Mouse (Mus musculus) retina, postnatal 1 day (tissue): ENCODE results near the gene Pfn1.

Experiments
- DNase-seq: peaks from one replicate; pipeline ENCODE4 v3.0.0-alpha.2; 2012

Gene Pfn1

DNA sequence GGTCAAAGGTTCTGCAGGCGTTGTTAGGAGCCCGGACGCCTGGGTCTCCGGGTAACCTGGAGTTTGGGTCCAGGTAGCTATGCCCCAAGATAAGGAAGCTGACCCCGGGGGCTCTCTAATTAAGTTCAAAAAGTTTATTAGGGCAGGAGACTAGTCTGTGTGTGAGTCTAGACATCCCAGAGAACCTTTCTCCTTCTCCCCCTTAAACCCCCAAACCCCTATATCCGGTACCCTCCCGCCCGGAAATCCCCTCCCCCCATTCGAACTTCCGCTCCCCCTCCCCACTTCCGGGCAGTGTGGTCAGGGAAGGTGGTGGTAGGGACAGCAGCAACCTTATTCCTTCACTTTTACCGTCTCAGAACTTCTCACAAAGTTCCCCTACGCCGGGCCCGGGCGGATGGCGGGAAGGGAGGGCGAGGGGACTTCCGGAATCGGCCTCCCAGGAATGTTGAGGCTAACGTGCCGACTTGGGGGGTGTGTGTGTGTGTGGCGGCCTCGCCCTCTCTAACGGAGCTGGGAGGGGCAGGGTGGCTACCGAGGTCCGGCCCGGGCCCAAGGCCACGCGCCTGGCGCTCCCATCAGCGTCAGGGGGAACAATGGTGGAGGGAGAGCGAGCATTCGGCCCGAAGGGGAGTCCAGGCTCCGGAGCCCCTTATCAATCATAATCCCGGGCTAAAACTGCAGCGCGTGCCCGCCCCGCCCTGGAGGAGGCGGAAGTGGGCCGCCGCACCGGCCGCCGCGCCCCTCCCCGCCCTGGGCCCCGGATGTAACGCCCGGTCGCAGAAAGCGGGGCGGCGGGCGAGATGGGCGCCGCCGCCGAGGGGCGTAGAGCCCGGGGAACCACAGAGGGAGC is 873 bp downstream of the Pfn1 start:
- DNase-seq, result peak; percentile 89

DNA sequence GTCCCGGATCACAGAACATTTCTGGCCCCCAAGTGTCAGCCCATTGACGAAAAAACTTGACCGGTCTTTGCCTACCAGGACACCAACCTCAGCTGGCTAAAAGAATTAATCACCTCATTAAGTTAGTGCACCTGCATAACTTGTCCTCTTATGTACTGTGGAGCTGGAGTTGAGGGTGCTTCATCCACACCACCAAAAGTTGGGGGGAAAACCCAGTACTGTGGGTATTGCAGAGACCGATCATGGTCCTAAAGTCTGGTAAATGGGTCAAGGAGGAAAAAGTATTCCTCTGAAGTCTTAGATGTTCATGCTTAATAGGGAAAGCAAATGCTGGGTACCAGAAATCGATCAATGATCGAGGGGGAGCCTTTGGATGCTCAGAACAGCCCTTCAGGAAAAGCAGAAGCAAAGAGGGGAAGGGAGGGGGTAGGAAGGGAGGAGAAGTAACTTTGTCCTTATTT is 1.5 kb downstream of the Pfn1 start:
- no peak for DNase-seq

DNA sequence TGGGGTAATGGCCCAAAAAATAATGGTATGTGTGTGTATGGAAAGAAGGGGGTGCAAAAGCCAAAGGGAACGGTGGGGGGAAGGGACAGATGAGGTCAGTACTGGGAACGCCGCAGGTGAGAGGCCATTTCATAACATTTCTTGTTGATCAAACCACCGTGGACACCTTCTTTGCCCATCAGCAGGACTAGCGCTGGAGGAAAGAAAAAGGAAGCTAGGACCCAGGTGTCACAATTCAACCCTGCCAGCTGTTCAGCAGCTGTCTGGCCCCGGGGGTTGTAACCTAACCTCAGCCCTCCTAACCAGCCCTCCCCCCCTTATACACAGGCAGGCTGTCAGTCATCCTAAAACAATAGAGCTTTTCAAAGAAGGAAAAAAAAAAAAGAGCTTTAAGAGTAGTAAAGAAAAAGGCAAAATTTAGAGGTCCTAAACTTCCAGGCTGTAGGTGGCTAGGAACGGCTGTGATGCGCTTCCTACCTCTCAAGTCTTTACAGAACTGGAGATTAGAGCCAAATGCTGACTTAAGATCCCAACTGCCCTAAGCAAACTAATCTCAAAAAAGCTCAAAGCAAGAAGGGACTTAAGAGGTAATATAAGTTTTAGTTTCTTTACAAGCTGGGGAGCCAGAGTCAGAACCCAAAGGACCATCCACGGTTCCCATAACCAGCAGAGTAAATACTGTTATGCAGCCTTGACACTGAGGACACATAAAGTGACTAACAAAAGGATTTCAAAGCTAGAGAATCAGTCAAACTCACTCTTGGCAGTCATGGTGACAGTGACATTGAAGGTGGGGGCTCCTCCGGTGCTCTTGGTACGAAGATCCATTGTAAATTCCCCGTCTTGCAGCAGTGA is 2.2 kb downstream of the Pfn1 start:
- DNase-seq, result no peak

DNA sequence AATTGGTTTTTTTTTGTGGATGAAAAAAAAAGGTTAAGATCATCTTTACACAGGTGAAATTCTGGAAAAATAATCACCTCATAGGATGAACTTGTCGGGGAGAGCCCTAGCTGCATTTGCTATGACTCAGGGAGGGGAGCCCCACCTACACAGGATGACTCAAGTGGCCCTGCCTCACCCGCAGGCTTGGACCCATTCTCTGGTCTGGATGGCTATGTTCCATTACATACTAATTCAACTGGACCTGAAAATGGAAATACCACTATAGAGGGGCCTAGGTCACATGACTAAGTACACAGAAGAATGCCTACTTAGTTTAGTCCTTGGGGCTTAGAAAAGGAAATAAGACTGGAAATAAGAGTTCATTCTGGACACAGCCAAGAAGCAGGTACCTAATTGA is 3.1 kb downstream of the Pfn1 start:
- DNase-seq, result no peak

DNA sequence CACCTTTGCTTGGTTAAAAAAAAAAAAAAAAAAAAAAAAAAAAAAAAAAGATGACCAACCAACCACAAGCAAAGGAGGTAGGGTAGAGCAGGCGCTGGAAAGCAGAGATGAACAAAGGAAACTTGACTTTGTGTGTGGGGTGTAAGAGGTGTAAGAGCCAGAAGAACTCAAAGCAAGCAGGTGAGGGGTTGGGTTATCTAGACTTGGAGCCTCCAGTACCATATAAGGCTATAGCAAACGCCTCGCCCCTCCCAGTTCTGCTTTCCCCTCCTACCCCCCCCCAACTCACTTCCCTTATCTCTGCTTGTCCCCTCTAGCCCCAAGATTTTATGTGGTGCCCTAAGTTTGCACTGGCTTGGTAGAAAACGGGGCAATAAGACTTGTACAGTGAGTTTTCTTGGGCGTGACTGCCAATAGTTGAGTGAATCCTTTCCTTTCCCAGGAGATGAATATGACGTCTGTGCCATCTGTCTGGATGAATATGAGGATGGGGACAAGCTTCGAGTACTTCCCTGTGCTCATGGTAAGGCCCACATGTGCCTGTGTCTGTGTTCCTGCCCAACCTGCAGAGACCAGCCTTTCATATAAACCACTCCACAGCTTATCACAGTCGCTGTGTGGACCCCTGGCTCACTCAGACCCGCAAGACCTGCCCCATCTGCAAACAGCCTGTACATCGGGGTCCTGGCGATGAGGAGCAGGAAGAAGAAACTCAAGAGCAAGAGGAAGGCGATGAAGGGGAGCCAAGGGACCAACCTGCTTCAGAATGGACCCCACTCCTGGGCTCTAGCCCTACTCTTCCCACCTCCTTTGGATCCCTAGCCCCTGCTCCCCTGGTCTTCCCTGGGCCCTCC is 3.9 kb downstream of the Pfn1 start:
- no peak for DNase-seq

DNA sequence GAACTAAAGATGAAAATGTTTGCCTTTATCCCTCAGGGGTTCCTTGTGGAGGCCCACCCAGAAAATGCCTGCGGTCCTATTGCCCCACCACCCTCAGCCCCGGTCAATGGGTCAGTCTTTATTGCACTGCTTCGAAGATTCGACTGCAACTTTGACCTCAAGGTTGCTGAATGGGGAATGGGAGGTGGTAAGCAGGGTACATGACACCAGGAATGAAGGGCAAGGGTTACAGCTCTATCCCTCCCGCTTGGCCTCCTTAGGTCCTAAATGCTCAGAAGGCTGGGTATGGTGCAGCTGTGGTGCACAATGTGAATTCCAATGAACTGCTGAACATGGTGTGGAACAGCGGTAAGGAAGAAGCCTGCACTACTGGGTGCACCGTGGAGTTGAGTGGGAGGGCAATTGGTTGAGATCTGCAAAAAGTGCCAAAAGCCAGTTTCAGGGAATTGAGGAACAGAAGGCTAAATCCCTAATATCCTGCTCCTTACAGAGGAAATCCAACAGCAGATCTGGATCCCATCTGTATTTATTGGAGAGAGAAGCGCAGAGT is 5.2 kb downstream of the Pfn1 start:
- no peak for DNase-seq

DNA sequence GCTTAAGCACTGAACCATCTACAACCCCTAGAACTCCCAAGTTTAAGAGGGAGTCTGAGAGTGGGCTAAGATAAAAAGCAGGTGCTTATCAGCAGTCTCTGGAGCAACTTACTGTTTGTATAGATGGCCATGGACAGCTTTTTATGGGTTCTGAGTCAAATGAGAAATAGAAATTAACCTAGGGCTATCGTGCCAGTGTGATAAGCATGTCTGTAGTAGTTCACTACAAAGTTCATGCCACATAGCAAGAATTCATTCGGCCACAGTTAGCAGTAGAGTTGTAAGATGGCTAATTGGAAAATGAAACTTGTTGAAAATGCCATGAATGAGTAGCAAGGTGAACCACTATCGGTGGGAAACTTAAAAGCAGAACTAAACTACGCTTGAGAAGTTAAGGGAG is 5.9 kb downstream of the Pfn1 start:
- DNase-seq, result no peak

DNA sequence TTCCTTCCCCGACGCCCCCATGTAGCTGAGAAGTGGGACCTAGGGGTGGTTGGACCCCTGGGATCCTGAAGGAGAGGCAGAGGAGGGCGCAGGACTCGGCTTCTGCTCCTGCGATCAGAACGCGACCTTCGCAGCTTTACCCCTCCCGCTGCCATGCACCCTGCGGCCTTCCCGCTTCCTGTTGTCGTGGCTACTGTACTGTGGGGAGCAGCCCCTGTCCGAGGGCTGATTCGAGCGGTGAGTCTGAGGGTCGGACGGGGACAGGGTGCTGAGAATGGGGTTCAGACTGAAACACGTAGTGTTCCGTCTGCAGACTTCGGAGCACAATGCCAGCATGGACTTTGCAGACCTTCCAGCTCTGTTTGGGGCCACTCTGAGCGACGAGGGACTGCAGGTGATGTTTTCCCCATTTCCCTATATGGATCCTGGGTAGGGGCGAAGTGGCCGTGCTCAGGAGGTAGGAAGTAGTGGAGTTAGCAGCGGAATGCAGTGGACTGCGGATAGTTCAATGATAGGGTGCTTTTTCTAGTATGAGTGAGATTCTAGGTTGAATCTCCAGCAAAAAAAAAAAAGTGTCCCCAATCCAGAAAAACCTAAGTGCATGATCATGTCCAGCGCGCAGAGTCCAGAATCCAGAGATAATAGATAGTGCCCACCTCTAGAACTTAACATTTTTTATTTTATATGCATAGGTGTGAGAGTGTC is 6.6 kb downstream of the Pfn1 start:
- DNase-seq, result no peak

DNA sequence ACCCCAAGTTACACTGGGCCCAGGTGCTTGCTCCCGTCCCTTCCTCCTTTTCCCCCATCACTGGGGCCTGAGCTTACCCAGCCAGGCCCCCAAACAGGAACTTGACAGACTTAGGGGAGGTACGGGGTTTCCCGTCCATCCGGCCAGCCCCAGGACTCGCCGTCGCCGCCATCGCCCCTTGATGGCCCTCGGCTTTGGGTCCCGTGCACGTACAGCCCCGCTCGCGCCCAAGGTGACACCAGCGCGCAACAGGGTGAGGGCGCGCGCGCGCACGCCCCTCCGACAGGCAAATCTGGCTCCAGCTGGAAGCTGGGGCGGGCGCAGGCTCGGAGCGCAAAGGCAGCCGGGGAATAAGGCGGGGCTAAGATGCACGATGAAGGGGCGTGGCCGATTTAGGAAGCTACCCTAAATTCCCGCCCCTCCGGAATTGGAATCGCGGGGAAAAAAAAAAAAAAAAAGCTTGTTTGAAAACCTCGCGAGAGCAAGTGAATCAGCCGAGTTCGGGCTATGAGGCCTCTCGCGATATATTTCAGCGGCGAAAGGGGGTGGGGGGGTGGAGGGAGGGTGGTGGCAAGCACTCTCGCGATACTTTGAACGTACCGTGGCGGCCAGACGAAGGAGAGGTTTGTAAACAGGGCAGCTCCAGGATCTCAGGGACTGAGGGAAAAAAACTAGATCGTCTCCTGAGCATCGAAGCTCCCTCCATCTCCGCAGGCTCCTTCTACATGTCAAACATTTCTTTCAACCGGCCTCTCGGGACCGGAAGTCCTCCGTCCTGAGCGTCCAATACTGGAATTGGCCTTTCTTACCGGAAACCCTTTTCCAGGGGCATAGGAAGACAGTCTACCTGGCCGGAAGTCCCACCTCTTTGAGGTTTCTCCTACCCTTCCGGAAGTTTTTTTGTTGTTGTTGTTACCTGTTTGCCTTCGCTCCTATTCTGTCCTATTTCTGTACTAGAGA is 7.5 kb downstream of the Pfn1 start, which contains the start of the genes Rnf167 and Slc25a11:
Gene Rnf167 (plus strand): TSS at position 545 of the 960 bp plus-strand sequence.
Gene Slc25a11 (minus strand): TSS at position 789 of the 960 bp plus-strand sequence.
- DNase-seq, result peak; percentile 100

DNA sequence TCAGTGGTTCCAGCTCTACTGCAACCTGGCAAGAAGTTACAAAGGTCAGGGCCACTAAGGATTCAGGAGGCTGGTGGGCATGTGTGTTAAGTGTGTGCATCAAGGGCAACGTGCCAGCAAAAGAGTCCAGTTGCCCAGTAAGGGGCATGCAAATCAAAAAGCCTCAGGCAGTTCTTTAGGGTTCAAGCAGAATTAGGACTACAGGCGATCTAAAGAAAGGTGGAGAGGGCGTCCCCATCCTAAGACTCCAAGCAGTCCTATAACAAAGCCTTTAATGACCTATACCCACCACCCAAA is 8.2 kb downstream of the Pfn1 start:
- DNase-seq, result no peak

DNA sequence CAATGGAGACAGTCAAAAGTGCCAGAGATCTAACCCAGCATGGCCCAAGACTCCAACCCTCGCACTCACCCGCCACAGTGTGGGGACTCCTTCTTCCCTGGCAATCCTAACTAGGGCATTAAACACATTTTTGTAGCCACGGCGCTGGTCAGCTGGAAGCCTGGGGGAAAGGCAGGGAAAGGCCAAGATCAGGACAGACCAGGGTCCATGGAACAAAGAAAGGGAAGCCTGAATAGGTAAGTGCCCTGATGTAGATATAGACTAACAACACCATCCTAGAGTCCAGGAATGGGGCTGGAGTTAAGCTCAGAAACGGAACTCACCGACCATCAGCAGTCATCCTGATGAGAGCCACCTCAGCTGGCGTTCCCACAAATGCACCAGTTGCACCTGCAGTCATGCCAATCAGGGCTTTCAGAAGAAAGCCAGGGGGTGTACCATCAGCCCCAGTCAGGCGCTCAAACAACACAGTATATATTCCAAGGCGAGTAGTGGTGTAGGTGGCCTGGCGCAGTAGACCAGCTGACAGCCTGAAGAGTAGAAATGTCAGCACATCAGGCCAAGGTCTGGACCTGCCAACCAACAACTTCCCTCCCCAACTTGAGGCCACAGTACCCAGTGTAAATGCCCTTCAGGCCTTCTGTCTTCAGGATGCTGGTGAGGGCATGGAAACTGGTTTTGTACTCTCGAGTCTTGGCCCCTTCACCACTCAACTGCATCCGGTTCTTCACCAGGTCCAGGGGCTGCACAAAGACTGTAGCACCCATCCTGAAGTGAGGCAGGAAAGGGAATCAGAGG is 8.8 kb downstream of the Pfn1 start:
- no peak for DNase-seq

DNA sequence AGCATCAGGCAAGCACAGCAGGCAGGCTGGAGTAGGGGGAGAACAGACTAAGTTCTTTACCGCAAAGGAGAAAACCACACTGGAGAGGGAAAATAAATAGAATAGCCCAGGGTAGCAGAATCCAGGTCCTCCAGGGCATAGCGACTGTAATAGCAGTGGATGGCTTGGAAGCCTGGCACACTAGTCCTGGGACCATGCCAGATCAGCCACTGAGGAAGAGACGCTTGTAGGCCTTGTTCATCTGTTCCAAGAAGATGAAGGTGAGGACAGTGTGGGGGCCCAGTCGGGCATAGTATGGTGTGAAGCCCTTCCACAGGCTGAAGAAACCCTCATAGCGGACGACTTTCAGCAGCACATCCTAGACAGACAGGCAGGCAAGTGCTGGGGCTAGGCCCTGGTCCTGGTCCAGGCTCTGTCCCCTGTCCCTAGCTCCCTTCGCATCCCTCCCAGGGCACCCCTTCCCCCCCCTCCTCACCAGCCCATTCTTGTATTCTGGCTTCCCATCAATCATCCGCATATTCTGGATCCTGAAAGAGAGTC is 9.8 kb downstream of the Pfn1 start:
- DNase-seq, result no peak

DNA sequence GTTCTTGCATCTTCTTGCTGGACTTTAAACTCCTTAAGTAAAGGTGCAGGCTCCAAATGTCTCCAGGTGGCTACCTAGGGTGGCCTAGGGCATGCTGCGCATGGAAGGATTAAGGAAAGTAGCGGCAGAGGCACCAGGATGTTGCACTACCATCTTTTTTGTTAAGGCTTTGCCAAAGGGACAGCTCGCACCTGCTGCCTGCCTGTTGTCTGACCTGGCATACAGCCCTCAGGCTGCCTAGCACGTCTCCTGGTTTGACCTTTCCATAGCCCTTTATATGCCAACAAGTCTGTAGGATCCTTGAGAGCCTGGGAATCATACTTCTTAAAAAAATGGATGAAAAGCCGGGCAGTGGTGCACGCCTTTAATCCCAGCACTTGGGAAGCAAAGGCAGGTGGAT is 11.4 kb downstream of the Pfn1 start:
- no peak for DNase-seq

DNA sequence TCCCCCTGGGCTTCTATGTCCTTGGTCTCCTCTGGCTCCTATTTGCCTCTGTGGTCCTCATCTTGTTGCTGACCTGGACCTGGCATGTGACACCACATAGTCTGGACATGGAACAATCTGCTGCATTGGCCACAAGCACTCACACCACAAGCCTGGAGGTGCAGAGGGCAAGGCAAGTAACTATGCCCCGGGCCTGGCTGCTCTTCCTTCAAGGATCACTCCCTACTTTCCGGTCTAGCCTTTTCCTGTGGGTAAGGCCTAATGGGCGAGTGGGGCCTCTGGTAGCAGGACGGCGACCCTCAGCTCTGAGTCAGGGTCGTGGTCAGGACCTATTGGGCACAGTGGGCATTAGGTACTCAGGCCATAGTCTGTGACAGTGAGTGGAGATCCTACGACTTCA is 13.2 kb downstream of the Pfn1 start:
- DNase-seq, result no peak

DNA sequence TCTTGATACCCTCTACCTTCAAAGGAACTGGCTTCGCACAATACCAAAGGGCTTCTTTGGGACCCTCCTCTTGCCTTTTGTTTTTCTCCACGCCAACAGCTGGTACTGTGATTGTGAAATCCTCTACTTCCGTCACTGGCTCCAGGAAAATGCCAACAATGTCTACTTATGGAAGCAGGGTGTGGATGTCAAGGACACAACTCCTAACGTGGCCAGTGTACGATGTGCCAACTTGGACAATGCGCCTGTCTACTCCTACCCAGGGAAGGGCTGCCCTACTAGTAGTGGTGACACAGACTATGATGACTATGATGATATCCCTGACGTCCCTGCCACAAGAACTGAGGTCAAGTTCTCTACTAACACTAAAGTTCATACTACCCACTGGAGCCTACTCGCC is 14.5 kb downstream of the Pfn1 start:
- no peak for DNase-seq

DNA sequence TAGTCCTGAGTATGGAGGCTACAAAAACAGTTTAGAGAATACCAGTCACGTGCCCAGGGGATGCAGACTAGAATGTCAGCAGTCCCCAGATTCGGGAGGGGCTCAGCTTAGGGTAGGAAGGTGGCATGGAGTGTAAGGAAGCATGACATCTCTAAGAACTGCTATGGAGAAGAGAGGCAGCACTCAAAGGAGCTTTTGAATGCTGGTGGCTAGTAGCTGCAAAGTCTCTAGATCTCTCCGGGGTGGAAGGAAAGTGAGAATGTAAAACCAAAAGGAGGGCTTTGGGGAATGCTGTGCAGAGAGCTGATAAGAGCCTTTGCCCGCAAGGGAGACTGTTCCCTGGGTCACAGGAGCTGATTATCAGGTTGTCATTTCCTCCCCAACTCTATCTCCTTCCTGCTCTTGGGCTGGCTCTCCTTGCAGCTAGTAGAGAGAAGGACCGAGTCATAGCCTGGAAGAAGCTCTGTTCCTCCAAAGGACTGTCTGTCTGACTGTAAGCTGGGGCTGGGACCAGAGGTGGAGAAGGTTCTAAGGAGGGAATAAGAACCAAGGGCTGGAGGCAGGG is 15.6 kb downstream of the Pfn1 start, which contains the start of gene Gp1ba:
Gene Gp1ba (plus strand): TSS at position 409 of the 565 bp plus-strand sequence.
- no peak for DNase-seq

DNA sequence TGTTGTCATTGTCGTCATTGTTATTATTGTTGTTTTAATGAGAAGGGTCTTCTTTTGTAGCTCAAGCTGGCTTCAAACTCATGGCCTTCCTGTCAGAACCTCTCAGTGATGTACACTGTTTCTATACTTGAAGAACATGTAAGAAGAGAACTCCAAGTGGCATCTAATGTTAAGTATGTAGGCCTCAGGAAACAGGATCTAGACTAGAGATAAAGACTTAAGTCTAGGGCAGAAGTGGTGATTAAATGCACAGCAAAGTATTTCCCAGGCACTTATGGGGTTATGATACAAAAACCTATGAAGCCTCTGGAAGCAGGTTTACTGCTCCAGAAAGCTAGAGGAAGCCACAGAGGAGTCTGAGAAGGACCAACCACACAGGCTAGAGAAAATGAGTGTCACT is 16.2 kb downstream of the Pfn1 start:
- DNase-seq, result no peak

DNA sequence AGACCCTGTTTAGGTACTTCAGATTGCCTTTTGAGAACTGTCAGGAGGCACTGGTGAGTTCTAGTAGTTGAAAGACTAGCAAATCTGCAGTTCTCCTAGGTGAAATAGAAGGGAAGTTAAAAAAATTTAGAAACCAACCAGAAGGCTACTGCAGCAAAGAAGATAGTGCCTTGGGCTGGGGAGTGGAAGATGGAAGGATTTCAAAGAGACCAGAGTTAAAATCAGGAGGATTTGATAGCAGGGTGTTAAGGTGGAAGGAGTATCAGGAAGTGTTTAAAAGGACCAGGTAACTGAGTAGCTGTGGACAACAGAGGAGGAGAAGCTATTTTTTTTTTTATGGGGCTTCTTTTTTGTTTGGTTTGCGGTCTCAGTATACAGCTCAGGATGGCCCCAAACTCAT is 16.7 kb downstream of the Pfn1 start:
- no peak for DNase-seq

DNA sequence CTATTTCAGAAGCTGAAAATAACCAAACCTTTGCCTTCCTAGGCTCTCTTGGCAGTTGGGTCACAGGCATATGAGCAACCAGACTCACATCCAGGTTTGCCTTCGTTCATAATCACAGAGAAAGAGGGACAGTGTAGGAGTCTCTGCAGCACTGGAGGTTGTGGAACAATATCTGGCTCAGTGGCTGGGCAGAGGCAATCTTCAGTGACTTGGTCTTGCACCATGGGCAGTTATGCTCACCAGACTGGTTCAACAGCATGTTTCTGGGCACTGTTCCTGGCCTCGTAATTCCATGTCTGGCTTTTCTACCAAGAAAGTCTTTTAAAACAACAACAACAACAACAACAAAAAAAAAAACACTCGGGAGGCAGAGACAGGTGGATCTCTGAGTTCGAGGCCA is 18.8 kb downstream of the Pfn1 start:
- no peak for DNase-seq
